Mouse (Mus musculus) testis, postnatal 14 days (tissue): ENCODE results near the gene Cenpt.

Experiments used
- DNase-seq: peaks from one replicate; pipeline ENCODE4 v3.0.0; 2021; ENCODE audit warnings: low spot score

Cenpt gene

GRCm38 (mm10) chr8:105805346-105805745 is 47.7 kb downstream of the Cenpt start:
- no peak for DNase-seq

GRCm38 (mm10) chr8:105804797-105805196 is 48.3 kb downstream of the Cenpt start:
- no peak for DNase-seq

GRCm38 (mm10) chr8:105801153-105801904 is 51.7 kb downstream of the Cenpt start:
- no peak for DNase-seq

- DNase-seq, result peak; percentile 52
Observed at GRCm38 (mm10) chr8:105799091-105799812, 53.8 kb downstream of the Cenpt start.

GRCm38 (mm10) chr8:105798408-105798807 is 54.7 kb downstream of the Cenpt start:
- DNase-seq, result no peak

- no peak for DNase-seq
Observed at GRCm38 (mm10) chr8:105795785-105796184, 57.3 kb downstream of the Cenpt start.
